Mouse (Mus musculus) spleen, postnatal 36 days (tissue): ENCODE results near the gene Cox19.

ENCODE experiments used
- DNase-seq, 2 experiments: peaks; one replicate each; pipeline ENCODE4 v3.0.0; 2022; ENCODE audit warnings: low spot score in 2 of 2, mixed read lengths in 1 of 2

Gene Cox19

DNA sequence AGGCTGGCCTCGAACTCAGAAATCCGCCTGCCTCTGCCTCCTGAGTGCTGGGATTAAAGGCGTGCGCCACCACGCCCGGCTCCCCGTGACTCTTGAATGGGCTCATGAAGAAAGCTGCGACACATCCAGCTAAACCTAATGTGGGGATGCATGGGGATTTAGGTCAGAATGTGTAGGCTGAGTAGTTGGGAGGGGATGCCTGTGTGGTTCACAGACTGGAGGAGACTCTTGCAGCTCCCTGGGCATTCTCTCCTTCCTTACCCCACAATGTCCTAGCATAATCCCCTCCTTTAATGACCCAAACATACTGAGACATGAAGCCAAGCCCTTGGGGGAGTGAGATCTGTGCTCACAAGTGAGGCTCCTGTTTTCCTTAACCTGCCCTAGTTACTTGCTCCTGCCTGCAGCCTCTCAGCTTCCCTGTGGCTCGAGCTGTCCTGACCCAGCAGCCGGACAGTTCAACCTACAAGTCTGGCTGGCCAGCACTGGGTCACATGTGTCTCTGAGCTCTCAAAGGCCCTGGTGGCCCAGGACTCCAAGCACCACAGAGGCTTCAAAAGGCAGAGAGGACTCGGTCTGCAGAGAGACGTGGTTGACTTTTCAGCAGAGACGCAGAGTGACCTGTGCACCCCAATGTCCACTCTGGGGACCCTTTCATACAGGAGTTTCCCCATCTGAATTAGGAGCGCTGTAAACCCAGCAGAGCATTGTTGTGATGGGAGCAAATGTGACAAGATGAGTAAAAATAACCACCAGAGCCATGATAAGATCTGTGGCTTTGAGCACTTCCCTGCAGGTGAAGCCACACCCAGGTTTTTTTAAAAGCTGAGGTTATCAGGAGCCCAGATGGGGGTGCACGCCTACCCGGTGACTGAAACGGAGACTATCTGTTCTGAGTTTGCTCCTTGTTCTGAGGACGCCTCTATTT is 30.6 kb upstream of the Cox19 start:
- DNase-seq, result peak; percentile 85 to 88

- DNase-seq, result peak; percentile 90 to 95
Observed at GRCm38 (mm10) chr5:139380385-139381248, 29.4 kb upstream of the Cox19 start.

GRCm38 (mm10) chr5:139379771-139380384 is 28.7 kb upstream of the Cox19 start:
- DNase-seq, result no peak

DNA sequence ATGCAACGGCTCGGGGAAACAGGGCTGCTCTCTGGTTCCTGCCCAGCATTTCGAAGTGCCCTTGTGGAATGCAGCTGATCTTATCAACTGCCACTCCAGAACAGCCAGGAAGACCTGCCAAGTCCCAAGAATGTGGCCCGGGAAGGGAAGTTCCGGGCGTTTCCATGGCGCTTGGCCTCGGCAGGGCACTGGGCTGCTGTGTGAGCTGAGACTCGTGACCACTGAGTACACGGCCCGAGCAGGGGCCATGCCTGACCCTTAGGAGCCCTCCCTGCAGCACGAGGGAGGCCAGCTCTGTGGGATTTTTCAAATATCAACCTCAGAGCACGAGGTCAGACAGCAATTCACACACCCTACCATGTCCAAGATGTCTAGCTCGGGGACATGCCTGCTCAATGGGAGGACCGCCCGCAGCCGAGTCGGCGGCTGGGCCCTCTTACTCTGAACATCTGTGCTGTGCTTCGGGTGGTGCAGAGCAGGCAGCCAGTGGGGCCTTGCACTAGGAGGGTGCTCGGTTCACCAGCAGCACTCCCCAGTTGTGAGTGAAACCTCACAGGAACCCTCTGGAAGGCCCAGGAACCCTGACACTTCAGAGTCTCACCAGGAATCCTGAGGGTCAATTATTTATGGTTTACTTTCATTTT is 27.9 kb upstream of the Cox19 start:
- peak; percentile 43 to 50 for DNase-seq

GRCm38 (mm10) chr5:139378271-139378556 is 27.0 kb upstream of the Cox19 start:
- DNase-seq, result no peak

DNA sequence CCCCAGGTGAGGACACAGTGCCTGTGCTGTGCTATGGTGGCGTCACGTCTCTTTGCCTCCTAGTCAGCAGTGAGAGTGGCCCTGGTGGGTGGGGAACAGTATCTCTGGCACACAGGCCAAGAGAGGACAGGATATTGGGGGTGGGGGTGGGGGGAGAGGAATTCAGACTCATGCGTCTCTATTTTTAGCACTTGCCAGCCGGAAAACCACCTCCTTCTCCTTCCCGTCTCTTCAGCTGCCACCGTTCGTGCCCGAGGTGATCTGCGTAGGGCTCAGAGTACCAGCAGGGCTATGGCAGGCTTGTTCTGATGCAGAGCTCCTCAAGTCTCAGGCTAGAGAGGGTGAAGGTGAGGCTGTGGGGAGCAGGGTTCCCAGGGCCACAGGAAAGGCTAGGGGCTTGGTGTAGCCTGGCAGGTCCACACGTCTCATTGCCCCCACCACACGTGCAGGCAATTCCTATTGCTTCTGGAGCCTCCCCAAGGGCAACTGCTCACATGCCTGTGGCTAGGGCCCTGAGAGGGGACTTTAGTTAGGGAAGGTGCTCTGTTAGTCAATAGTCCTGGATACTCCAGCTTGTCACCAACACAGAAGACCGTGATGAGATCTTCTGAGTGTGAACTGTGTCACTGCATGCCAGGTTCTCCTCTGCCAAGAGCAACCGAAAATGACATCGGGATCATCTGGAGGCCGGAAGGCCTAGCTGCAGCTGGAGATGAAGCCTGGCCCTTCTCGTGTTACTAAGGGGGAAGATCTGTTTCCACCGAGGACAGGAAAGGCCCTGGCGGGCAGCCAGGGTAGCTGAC is 26.5 kb upstream of the Cox19 start, which contains the start of gene Gpr146:
Gene Gpr146, plus strand, starts transcription at position 230 of the 803 bp plus-strand sequence.
- peak; percentile 62 to 79 for DNase-seq

GRCm38 (mm10) chr5:139374841-139375240 is 23.6 kb upstream of the Cox19 start:
- no peak for DNase-seq

DNA sequence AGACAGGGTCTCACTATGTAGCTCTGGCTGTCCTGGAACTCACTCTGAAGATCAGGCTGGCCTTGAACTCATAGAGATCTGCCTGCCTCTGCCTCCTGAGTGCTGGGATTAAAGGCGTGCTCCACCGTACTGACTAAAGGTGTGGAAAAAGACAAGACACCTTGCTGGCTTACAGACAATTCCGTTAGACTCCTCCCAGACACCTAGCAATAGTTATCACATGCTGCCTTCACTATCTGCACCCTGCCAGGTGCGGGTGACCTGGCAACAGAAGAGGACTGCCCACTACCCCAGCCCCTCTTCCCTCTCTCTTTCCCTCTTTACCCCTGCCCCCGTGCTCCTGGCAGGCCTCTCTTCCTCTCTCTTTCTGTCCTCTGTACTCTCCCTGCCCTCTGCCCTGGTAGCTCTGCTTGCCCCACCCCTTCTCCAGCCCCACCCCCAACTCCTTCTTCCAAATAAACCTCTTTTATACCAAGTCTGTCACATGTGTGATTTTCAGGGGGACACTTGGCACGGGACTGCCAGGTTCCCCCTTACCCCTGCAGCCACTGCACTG is 22.7 kb upstream of the Cox19 start:
- no peak for DNase-seq

DNA sequence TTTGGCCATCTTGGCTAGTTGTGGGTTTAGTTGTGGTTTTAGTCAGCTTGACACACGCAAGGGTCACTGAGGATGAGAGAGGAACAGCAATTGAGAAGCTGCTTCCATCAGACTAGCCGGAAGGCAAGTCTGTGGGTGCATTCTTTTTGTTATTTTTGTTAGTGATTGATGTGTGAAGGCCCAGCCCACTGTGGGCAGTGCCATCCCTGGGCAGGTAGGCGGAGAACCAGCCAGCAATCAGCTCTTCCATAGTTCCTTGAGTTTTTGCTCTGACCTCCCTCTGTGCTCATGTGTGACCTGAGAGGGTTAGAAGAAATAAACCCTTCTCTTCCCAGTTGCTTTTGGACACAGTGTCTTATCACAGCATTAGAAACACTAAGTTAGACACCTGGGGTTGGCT is 21.9 kb upstream of the Cox19 start:
- no peak for DNase-seq

- peak; percentile 90 to 92 for DNase-seq
Observed at GRCm38 (mm10) chr5:139371631-139372401, 20.6 kb upstream of the Cox19 start.

DNA sequence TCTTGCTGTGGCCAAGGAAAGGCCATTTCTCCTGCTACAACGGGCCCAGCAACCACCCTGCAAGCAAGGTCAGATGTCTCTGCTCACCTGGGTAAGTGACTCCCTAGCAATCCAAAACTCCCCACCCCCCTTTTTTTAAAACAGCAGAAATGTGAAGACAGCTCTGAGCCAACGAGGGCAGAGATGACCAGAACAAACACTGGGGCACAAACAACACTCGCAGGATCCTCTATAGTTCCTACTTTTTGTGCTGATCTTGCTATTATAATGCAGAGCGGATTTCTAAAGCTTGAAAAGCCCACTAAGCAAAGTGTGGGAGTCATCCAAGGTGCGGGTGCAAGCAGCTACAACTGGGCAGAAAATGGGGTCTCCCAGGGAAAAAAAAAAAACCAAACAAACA is 19.9 kb upstream of the Cox19 start:
- DNase-seq, result no peak

DNA sequence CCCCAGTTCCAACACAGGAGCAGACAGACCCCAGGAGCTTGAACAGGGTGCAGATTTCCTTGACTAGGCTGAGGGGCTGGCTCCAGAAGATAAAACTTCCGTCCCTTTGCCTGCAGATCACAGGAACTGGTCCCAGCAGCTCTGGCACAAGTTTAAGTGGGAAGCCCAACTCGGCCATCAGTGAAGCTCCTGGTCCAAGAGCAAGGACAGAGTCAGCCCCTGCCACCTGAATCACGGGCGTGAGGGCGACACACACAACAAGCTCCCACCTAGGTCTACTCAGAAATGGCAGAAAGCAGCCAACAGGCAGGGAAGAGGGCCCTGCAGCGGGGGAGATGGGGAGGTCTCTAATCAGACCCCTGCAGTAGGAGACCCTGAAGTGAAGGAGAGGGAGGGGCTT is 19.1 kb upstream of the Cox19 start:
- DNase-seq, result no peak

GRCm38 (mm10) chr5:139368638-139369320 is 17.6 kb upstream of the Cox19 start:
- no peak for DNase-seq

- peak; percentile 91 to 93 for DNase-seq
Observed at GRCm38 (mm10) chr5:139367884-139368458, 16.8 kb upstream of the Cox19 start.

- no peak for DNase-seq
Observed at GRCm38 (mm10) chr5:139366484-139366883, 15.3 kb upstream of the Cox19 start.

- peak; percentile 53 to 62 for DNase-seq
Observed at GRCm38 (mm10) chr5:139365827-139366226, 14.6 kb upstream of the Cox19 start.

DNA sequence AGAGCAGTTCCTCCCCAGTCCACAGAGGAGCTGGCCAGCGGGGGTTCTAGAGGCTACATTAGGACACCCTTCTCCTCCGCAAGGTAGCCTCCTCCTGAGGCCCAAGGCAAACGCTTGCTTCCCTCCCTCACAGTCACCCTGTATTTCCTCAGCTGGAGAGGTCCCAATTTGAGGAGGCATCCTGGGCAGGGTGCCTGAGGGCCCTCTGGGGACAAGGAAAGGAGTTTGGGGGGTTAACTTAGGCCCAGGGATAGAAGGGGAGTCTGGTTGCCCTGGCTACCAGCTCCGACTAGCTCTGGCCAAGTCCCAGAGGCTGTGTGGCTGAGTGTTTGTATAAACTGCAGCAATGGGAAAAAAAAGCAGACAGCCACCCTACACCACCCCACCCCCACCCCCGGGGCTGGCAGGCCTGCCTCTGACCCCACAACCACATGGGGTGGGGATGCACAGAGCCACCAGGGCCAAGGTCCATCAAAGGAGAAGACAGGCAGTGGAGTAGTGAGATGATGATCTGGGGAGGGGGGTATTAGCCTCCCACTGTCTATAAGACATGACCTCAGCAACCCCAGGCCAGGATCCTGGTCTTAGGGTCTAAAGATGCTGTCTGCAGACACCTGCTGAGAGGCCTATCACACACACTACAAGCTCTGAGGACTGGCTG is 13.8 kb upstream of the Cox19 start:
- no peak for DNase-seq

GRCm38 (mm10) chr5:139364260-139364910 is 13.2 kb upstream of the Cox19 start:
- DNase-seq, result peak; percentile 75 to 84
